ENCODE assay signal across 32 mouse cellular contexts in genomic region chr17:49283491-49283890, GRCm38 (mm10).
"Had no signal": no experiment of that assay in that cellular context is flagged by ENCODE, and none has a peak within 500 bp of the region (broad histone marks: within the 10 kb centered on the region; RNA-seq: fewer than 3 reads in every experiment).

No protein-coding gene starts in this region.

- H3K9ac ChIP-seq: limb, embryonic 12.5 days; limb, embryonic 13.5 days; limb, embryonic 15.5 days; liver, embryonic 12.5 days; liver, embryonic 13.5 days; liver, embryonic 14.5 days; liver, embryonic 15.5 days; liver, postnatal 0 days; lung, embryonic 14.5 days; lung, embryonic 15.5 days; midbrain, embryonic 12.5 days; midbrain, embryonic 13.5 days; midbrain, embryonic 15.5 days; neural tube, embryonic 12.5 days had no signal

- H3K27me3 ChIP-seq: limb, embryonic 12.5 days; limb, embryonic 13.5 days; limb, embryonic 15.5 days; liver, embryonic 12.5 days; liver, embryonic 13.5 days; liver, embryonic 15.5 days; lung, embryonic 15.5 days; megakaryocyte, embryonic 14.5 days; midbrain, embryonic 12.5 days; midbrain, embryonic 13.5 days; midbrain, embryonic 15.5 days; neural tube, embryonic 12.5 days had no signal

- DNase-seq: left cerebral cortex, postnatal 4 days; liver; liver, embryonic 13.5 days; liver, postnatal 0 days; lung, adult 18-20 months; lung, adult 2 months; lung, embryonic 14.5 days; lung, postnatal 10 days; lung, postnatal 14 days; lung, postnatal 36 days; lung, postnatal 4 days; midbrain, embryonic 14.5 days had no signal

- H3K4me3 ChIP-seq: limb, embryonic 10.5 days; limb, embryonic 12.5 days; limb, embryonic 13.5 days; limb, embryonic 15.5 days; liver, embryonic 12.5 days; liver, embryonic 13.5 days; liver, embryonic 15.5 days; lung, embryonic 15.5 days; megakaryocyte, embryonic 14.5 days; midbrain, embryonic 10.5 days; midbrain, embryonic 12.5 days; midbrain, embryonic 13.5 days; midbrain, embryonic 15.5 days; myocyte; neural tube, embryonic 12.5 days had no signal

- H3K36me3 ChIP-seq: limb, embryonic 10.5 days; limb, embryonic 12.5 days; limb, embryonic 13.5 days; limb, embryonic 15.5 days; liver, embryonic 12.5 days; liver, embryonic 13.5 days; liver, embryonic 15.5 days; lung, embryonic 15.5 days; midbrain, embryonic 10.5 days; midbrain, embryonic 12.5 days; midbrain, embryonic 13.5 days; midbrain, embryonic 15.5 days; neural tube, embryonic 12.5 days had no signal

- H3K4me2 ChIP-seq: limb, embryonic 12.5 days; limb, embryonic 13.5 days; limb, embryonic 15.5 days; liver, embryonic 11.5 days; liver, embryonic 12.5 days; liver, embryonic 13.5 days; liver, embryonic 15.5 days; lung, embryonic 14.5 days; lung, embryonic 15.5 days; midbrain, embryonic 11.5 days; midbrain, embryonic 12.5 days; midbrain, embryonic 13.5 days; midbrain, embryonic 15.5 days; neural tube, embryonic 12.5 days had no signal

- H3K27ac ChIP-seq: limb, embryonic 10.5 days; limb, embryonic 12.5 days; limb, embryonic 13.5 days; limb, embryonic 15.5 days; liver, embryonic 12.5 days; liver, embryonic 13.5 days; liver, embryonic 14.5 days; liver, embryonic 15.5 days; lung, embryonic 15.5 days; macrophage; midbrain, embryonic 10.5 days; midbrain, embryonic 12.5 days; midbrain, embryonic 13.5 days; midbrain, embryonic 15.5 days; neural tube, embryonic 12.5 days had no signal

- ATAC-seq: liver, embryonic 12.5 days; liver, postnatal 0 days; lung, postnatal 0 days; midbrain, embryonic 13.5 days; midbrain, embryonic 15.5 days; midbrain, embryonic 16.5 days had no signal

- H3K9me3 ChIP-seq: limb, embryonic 10.5 days; liver, embryonic 15.5 days; lung, embryonic 15.5 days; midbrain, embryonic 12.5 days; midbrain, embryonic 13.5 days; midbrain, embryonic 15.5 days; neural tube, embryonic 12.5 days had no signal

- H3K4me1 ChIP-seq: liver, embryonic 12.5 days; liver, embryonic 13.5 days; liver, embryonic 15.5 days; lung, embryonic 15.5 days; megakaryocyte, embryonic 14.5 days; midbrain, embryonic 10.5 days; midbrain, embryonic 12.5 days; midbrain, embryonic 13.5 days; midbrain, embryonic 15.5 days had no signal
